In genomic region chr3:99256366-99256750, GRCm38 (mm10) we compare ENCODE assay signal across 17 mouse cellular contexts. TPM values are rescaled to one million over a fixed set of nuclear protein-coding genes. Genes with fewer than 3 reads are reported as not detected.
A peak's percentile ranks its signal among the peaks of the same experiment; 100 is the strongest.
DNase-seq lines count a peak whose midpoint lies in the region; ATAC-seq and TF ChIP-seq lines count a peak whose summit lies in the region.
"Had no signal": no experiment of that assay in that cellular context is flagged by ENCODE, and none has a peak within 500 bp of the region (broad histone marks: within the 10 kb centered on the region; RNA-seq: fewer than 3 reads in every experiment).

No protein-coding gene starts in this region.

- 3% methylated on average over 11 of the region's 11 CpGs for WGBS in heart, embryonic 10.5 days
- WGBS in midbrain, embryonic 14.5 days, result 3% methylated on average over 11 of the region's 11 CpGs
- 3% methylated on average over 11 of the region's 11 CpGs for WGBS in midbrain, embryonic 10.5 days
- WGBS in embryonic facial prominence, embryonic 14.5 days, result 13% methylated on average over 11 of the region's 11 CpGs

- H3K27ac ChIP-seq in heart, embryonic 10.5 days, result no peak overlapping the region
- no peak overlapping the region for H3K27ac ChIP-seq in midbrain, embryonic 14.5 days (replicated peaks; ENCODE audit: low read depth, low read length)
- H3K27ac ChIP-seq in midbrain, embryonic 10.5 days (replicated peaks), result no peak overlapping the region
- peak overlapping the region; percentile 92 for H3K27ac ChIP-seq in embryonic facial prominence, embryonic 14.5 days (replicated peaks; ENCODE audit: low read depth, low read length)
- H3K27ac ChIP-seq: forebrain, embryonic 13.5 days; heart, embryonic 15.5 days had no signal

- no peaks in the 10 kb centered on the region for H3K36me3 ChIP-seq in heart, embryonic 10.5 days
- H3K36me3 ChIP-seq in midbrain, embryonic 14.5 days (ENCODE audit: control insufficient read depth, insufficient read depth, low read length), result no peaks in the 10 kb centered on the region
- no peaks in the 10 kb centered on the region for H3K36me3 ChIP-seq in midbrain, embryonic 10.5 days
- H3K36me3 ChIP-seq in embryonic facial prominence, embryonic 14.5 days (ENCODE audit: control insufficient read depth, insufficient read depth, low read length), result no peaks in the 10 kb centered on the region
- peaks cover 4% of the 10 kb centered on the region for H3K36me3 ChIP-seq in myocyte (ENCODE audit: control insufficient read depth, insufficient read depth)
- H3K36me3 ChIP-seq: heart, embryonic 15.5 days had no signal

- TF ChIP-seq POLR2A in myocyte (IDR thresholded peaks at IDR 0.05; ENCODE audit: insufficient read length, low read depth), result no peak

- peaks cover 57% of the 10 kb centered on the region for H3K79me2 ChIP-seq in myocyte (ENCODE audit: control insufficient read depth, insufficient read depth)

- no peak for DNase-seq in heart, embryonic 10.5 days (ENCODE audit: low spot score)
- DNase-seq in heart, postnatal 25 days (ENCODE audit: low spot score), result no peak
- DNase-seq in midbrain, embryonic 14.5 days, result peak; percentile 19
- no peak for DNase-seq in midbrain, embryonic 10.5 days (ENCODE audit: low spot score)
- no peak for DNase-seq in embryonic facial prominence, embryonic 14.5 days (ENCODE audit: low spot score)
- DNase-seq in lung, postnatal 10 days, result no peak
- no peak for DNase-seq in spleen, postnatal 4 days (ENCODE audit: low spot score in 2 of 2)
- DNase-seq: cerebellum, adult 11-12 months; gastrocnemius, postnatal 10 days; layer of hippocampus, adult 9-11 months; liver, postnatal 0 days; right cerebral cortex, postnatal 25 days; thymus, adult 18-20 months had no signal

- H3K9me3 ChIP-seq in heart, embryonic 10.5 days, result no peaks in the 10 kb centered on the region
- H3K9me3 ChIP-seq in midbrain, embryonic 14.5 days (ENCODE audit: control insufficient read depth, low read length), result no peaks in the 10 kb centered on the region
- no peaks in the 10 kb centered on the region for H3K9me3 ChIP-seq in midbrain, embryonic 10.5 days (replicated peaks)
- no peaks in the 10 kb centered on the region for H3K9me3 ChIP-seq in embryonic facial prominence, embryonic 14.5 days (ENCODE audit: control insufficient read depth, low read length)
- H3K9me3 ChIP-seq: forebrain, embryonic 13.5 days; heart, embryonic 15.5 days had no signal

- ATAC-seq in midbrain, embryonic 14.5 days (ENCODE audit: low FRiP score, low TSS enrichment), result no peak
- no peak for ATAC-seq in embryonic facial prominence, embryonic 14.5 days (ENCODE audit: low read depth)
- ATAC-seq: forebrain, embryonic 13.5 days; liver, postnatal 0 days had no signal

- intact Hi-C loops in heart, postnatal 25 days (cut with DNase I), result no loop called here

- no peak overlapping the region for H3K4me2 ChIP-seq in midbrain, embryonic 14.5 days (ENCODE audit: low read length)
- peak overlapping the region; percentile 71 for H3K4me2 ChIP-seq in embryonic facial prominence, embryonic 14.5 days (ENCODE audit: low read depth, low read length)
- H3K4me2 ChIP-seq in myocyte (ENCODE audit: low read depth), result peak overlapping the region; percentile 88
- H3K4me2 ChIP-seq: forebrain, embryonic 13.5 days; heart, embryonic 15.5 days had no signal

- peaks cover 98% of the 10 kb centered on the region for H3K27me3 ChIP-seq in heart, embryonic 10.5 days (ENCODE audit: insufficient read depth, poor library complexity, severe bottlenecking)
- H3K27me3 ChIP-seq in midbrain, embryonic 14.5 days (ENCODE audit: control insufficient read depth, insufficient read depth, low read length), result peaks cover 96% of the 10 kb centered on the region
- H3K27me3 ChIP-seq in midbrain, embryonic 10.5 days (ENCODE audit: low read depth, poor library complexity, severe bottlenecking), result peaks cover 100% of the 10 kb centered on the region
- peaks cover 84% of the 10 kb centered on the region for H3K27me3 ChIP-seq in embryonic facial prominence, embryonic 14.5 days (replicated peaks; ENCODE audit: control insufficient read depth, insufficient read depth, low read length)
- no peaks in the 10 kb centered on the region for H3K27me3 ChIP-seq in myocyte (ENCODE audit: control insufficient read depth, insufficient read depth, insufficient read length)

- H3K9ac ChIP-seq in midbrain, embryonic 14.5 days (replicated peaks; ENCODE audit: low read length), result no peak overlapping the region
- peak overlapping the region; percentile 87 for H3K9ac ChIP-seq in embryonic facial prominence, embryonic 14.5 days (ENCODE audit: low read depth, low read length)
- H3K9ac ChIP-seq: forebrain, embryonic 13.5 days; heart, embryonic 15.5 days; liver, postnatal 0 days had no signal

- no peak overlapping the region for H3ac ChIP-seq in myocyte (ENCODE audit: control insufficient read depth, insufficient read length)

- peaks cover 21% of the 10 kb centered on the region for H3K4me1 ChIP-seq in heart, embryonic 10.5 days
- H3K4me1 ChIP-seq in midbrain, embryonic 14.5 days (ENCODE audit: control insufficient read depth, insufficient read depth, low read length), result 0 out of 2 replicates have a peak, but pooled peaks cover 8% of the 10 kb centered on the region
- H3K4me1 ChIP-seq in midbrain, embryonic 10.5 days, result peaks cover 19% of the 10 kb centered on the region
- H3K4me1 ChIP-seq in embryonic facial prominence, embryonic 14.5 days (ENCODE audit: control insufficient read depth, insufficient read depth, low read length), result no peaks in the 10 kb centered on the region

- peak overlapping the region; percentile 19; the same call in 1 of the 2 replicates for H3K4me3 ChIP-seq in heart, embryonic 10.5 days
- no peak overlapping the region for H3K4me3 ChIP-seq in midbrain, embryonic 14.5 days (replicated peaks; ENCODE audit: low read depth, low read length)
- H3K4me3 ChIP-seq in midbrain, embryonic 10.5 days, result no peak overlapping the region
- peak overlapping the region; percentile 60 for H3K4me3 ChIP-seq in embryonic facial prominence, embryonic 14.5 days (ENCODE audit: low read depth, low read length)
- peak overlapping the region; percentile 67 for H3K4me3 ChIP-seq in myocyte
- H3K4me3 ChIP-seq: forebrain, embryonic 13.5 days; heart, embryonic 15.5 days had no signal

TF ChIP-seq in myocyte, 11 proteins besides CTCF, POLR2A, EP300 and RAD21:
- TF ChIP-seq CEBPB (IDR thresholded peaks at IDR 0.05; ENCODE audit: insufficient read depth, poor library complexity, severe bottlenecking), result no peak
- TF ChIP-seq TCF3 (IDR thresholded peaks at IDR 0.05; ENCODE audit: insufficient read length, low read depth), result no peak
- TF ChIP-seq REST (IDR thresholded peaks at IDR 0.05; ENCODE audit: insufficient read depth, insufficient read length), result no peak
- no peak for TF ChIP-seq MYOG (IDR thresholded peaks at IDR 0.05; ENCODE audit: control insufficient read depth in 1 of 3, insufficient read depth in 1 of 3, insufficient read length in 2 of 3, low read depth in 2 of 3)
- TF ChIP-seq E2F4 (IDR thresholded peaks at IDR 0.05; ENCODE audit: insufficient read depth), result no peak

RNA-seq across cellular contexts. Expression of gene Tbx15, which starts 16.2 kb away (rescaled TPM):
- polyA plus RNA-seq in heart, embryonic 10.5 days (2016; fragmentation: Nextera tagmentation; extraction: Ambion mirVana), result 0.12 and 0.67 TPM in 2 replicates
- total RNA-seq in heart, postnatal 25 days (2021), result under 1 TPM; 0.11 to 0.47 TPM
- polyA plus RNA-seq in midbrain, embryonic 14.5 days (2014; fragmentation: Nextera tagmentation; extraction: Ambion mirVana), result 0.13 and 0.92 TPM in 2 replicates
- polyA plus RNA-seq in midbrain, embryonic 10.5 days (2016; fragmentation: Nextera tagmentation; extraction: Ambion mirVana), result 1.2 TPM in 2 replicates
- polyA plus RNA-seq in embryonic facial prominence, embryonic 14.5 days (2014; fragmentation: Nextera tagmentation; extraction: Ambion mirVana), result 19.0 and 20.6 TPM in 2 replicates
- polyA plus RNA-seq in myocyte (2012; fragmentation: generic; extraction: Trizol), result 24.8 TPM
- total RNA-seq: neutrophil, adult 5-6 weeks had no signal

Comparison
In these comparisons a context has a peak if more than half of its experiments do, and no peak if none do; other contexts are left out.
1. H3K4me3 ChIP-seq: peak in heart, embryonic 10.5 days (single experiment), embryonic facial prominence, embryonic 14.5 days (single experiment) and myocyte (single experiment); none in midbrain, embryonic 14.5 days (single experiment) and midbrain, embryonic 10.5 days (single experiment).